Mouse (Mus musculus) neural tube, embryonic 11.5 days (tissue): ENCODE measurements around the gene Rbm12. TPM values are rescaled to one million over a fixed set of nuclear protein-coding genes. Genes with fewer than 3 reads are reported as not detected.

ENCODE experiments used
- ATAC-seq: fragments of 200-750 bp; cut with Nextera tagmentation; 2 replicates; pipeline ENCODE4 v1.8.0; 2017; ENCODE audit warnings: moderate number of reproducible peaks, mild to moderate bottlenecking, moderate TSS enrichment, moderate library complexity; ENCODE audit not compliant: insufficient read depth, low FRiP score, low TSS enrichment
- DNase-seq: peaks from one replicate; pipeline ENCODE4 v3.0.0-alpha.2; 2015; ENCODE audit warnings: low spot score
- H3K27ac ChIP-seq: fragments of 300-500 bp; sonication (generic); 2 replicates; pipeline ENCODE4 v1.5.1; 2014; ENCODE audit warnings: low read depth, mild to moderate bottlenecking, low read length
- H3K27me3 ChIP-seq: fragments of 300-500 bp; sonication (generic); 2 replicates; pipeline ENCODE4 v1.6.1; 2014; ENCODE audit warnings: mild to moderate bottlenecking, low read length, mixed read lengths; ENCODE audit not compliant: control insufficient read depth, insufficient read depth
- H3K36me3 ChIP-seq: fragments of 300-500 bp; sonication (generic); 2 replicates; pipeline ENCODE4 v1.6.1; 2014; ENCODE audit warnings: mild to moderate bottlenecking, low read length, moderate library complexity, mixed read lengths; ENCODE audit not compliant: control insufficient read depth, insufficient read depth
- H3K4me1 ChIP-seq: fragments of 300-500 bp; sonication (generic); 2 replicates; pipeline ENCODE4 v1.6.1; 2014; ENCODE audit warnings: low read length, mixed read lengths; ENCODE audit not compliant: control insufficient read depth, insufficient read depth
- H3K4me2 ChIP-seq: fragments of 300-500 bp; sonication (generic); 2 replicates; pipeline ENCODE4 v1.6.1; 2014; ENCODE audit warnings: low read depth, mild to moderate bottlenecking, moderate library complexity
- H3K4me3 ChIP-seq: fragments of 300-500 bp; sonication (generic); 2 replicates; pipeline ENCODE4 v1.5.1; 2014; ENCODE audit warnings: low read depth, low read length
- H3K9ac ChIP-seq: fragments of 300-500 bp; sonication (generic); 2 replicates; pipeline ENCODE4 v1.6.1; 2014; ENCODE audit warnings: mild to moderate bottlenecking, low read length
- H3K9me3 ChIP-seq: fragments of 300-500 bp; sonication (generic); 2 replicates; pipeline ENCODE4 v1.6.1; 2016; ENCODE audit warnings: low read length; ENCODE audit not compliant: control insufficient read depth
- WGBS: fragments of 180-500 bp; shearing (Covaris S2); extraction: QIAGEN DNeasy Blood & Tissue Kit; methylation state at CpG from one replicate; pipeline ENCODE4 v1.1.7; 2014; 5-methylcytosine and 5-hydroxymethylcytosine counted together
- polyA plus RNA-seq: library from polyadenylated mRNA; unstranded; fragments of >200 nt; fragmentation: Nextera tagmentation; extraction: Ambion mirVana; gene quantifications from 2 replicates; pipeline ENCODE4 v1.2.1, GENCODE M21; 2014

Gene Rbm12
- polyA plus RNA-seq, 1 experiment from 2014 or later, result 48.1 TPM

- ATAC-seq, result no peak
- DNase-seq, result no peak
Observed at GRCm38 (mm10) chr2:156089799-156090198, 22.0 kb downstream of the Rbm12 start.

GRCm38 (mm10) chr2:156087391-156088110, 24.2 kb downstream of the Rbm12 start:
- Histone ChIP-seq H3K9me3 (no peaks in the 10 kb centered on the region), H3K27ac (no peak overlapping the region), H3K4me1 (no peaks in the 10 kb centered on the region), H3K36me3 (no peaks in the 10 kb centered on the region), H3K9ac (no peak overlapping the region), H3K4me2 (no peak overlapping the region), H3K4me3 (no peak overlapping the region), H3K27me3 (no peaks in the 10 kb centered on the region)
- WGBS, result 91% methylated on average over 7 of the region's 7 CpGs
- no peak for ATAC-seq
- no peak for DNase-seq

More at GRCm38 (mm10) chr2:156089799-156090198, 22.0 kb downstream of the Rbm12 start:
- Histone ChIP-seq H3K9ac (no peak overlapping the region), H3K27ac (no peak overlapping the region), H3K4me1 (no peaks in the 10 kb centered on the region), H3K36me3 (no peaks in the 10 kb centered on the region), H3K9me3 (no peaks in the 10 kb centered on the region), H3K4me3 (no peak overlapping the region), H3K27me3 (no peaks in the 10 kb centered on the region), H3K4me2 (no peak overlapping the region)
- 75% methylated on average over 1 of the region's 1 CpGs for WGBS

- H3K9me3 ChIP-seq, result no peaks in the 10 kb centered on the region
- H3K9ac ChIP-seq, result no peak overlapping the region
- H3K4me3 ChIP-seq, result no peak overlapping the region
- no peak overlapping the region for H3K27ac ChIP-seq
- DNase-seq (no peak), ATAC-seq (no peak)
- no peak overlapping the region for H3K4me2 ChIP-seq
- no peaks in the 10 kb centered on the region for H3K27me3 ChIP-seq
- 92% methylated on average over 3 of the region's 3 CpGs for WGBS
- no peaks in the 10 kb centered on the region for H3K36me3 ChIP-seq
- H3K4me1 ChIP-seq, result no peaks in the 10 kb centered on the region
Observed at GRCm38 (mm10) chr2:156084541-156084940, 27.2 kb downstream of the Rbm12 start.

- Histone ChIP-seq H3K9me3 (no peaks in the 10 kb centered on the region), H3K4me3 (no peak overlapping the region), H3K27me3 (no peaks in the 10 kb centered on the region), H3K9ac (no peak overlapping the region), H3K4me2 (no peak overlapping the region), H3K36me3 (peaks cover 18% of the 10 kb centered on the region), H3K4me1 (no peaks in the 10 kb centered on the region), H3K27ac (no peak overlapping the region)
- no peak for DNase-seq
- WGBS, result 89% methylated on average over 7 of the region's 7 CpGs
- ATAC-seq, result no peak
Observed at GRCm38 (mm10) chr2:156080391-156080790, 31.4 kb downstream of the Rbm12 start.

- H3K36me3 ChIP-seq, result peaks cover 20% of the 10 kb centered on the region
- H3K27ac ChIP-seq, result no peak overlapping the region
- ATAC-seq (no peak; the same call in 1 of the 2 replicates), DNase-seq (no peak)
- H3K9me3 ChIP-seq, result no peaks in the 10 kb centered on the region
- no peak overlapping the region for H3K9ac ChIP-seq
- H3K27me3 ChIP-seq, result no peaks in the 10 kb centered on the region
- no peak overlapping the region for H3K4me2 ChIP-seq
- WGBS, result 65% methylated on average over 4 of the region's 4 CpGs
- H3K4me3 ChIP-seq, result no peak overlapping the region
- no peaks in the 10 kb centered on the region for H3K4me1 ChIP-seq
Observed at GRCm38 (mm10) chr2:156079674-156080073, 32.1 kb downstream of the Rbm12 start.

GRCm38 (mm10) chr2:156079183-156079560, 32.6 kb downstream of the Rbm12 start:
- Histone ChIP-seq H3K4me2 (no peak overlapping the region), H3K36me3 (peaks cover 22% of the 10 kb centered on the region), H3K4me3 (no peak overlapping the region), H3K4me1 (no peaks in the 10 kb centered on the region), H3K27ac (no peak overlapping the region), H3K9me3 (no peaks in the 10 kb centered on the region), H3K27me3 (no peaks in the 10 kb centered on the region), H3K9ac (no peak overlapping the region)
- DNase-seq (no peak), ATAC-seq (no peak)
- WGBS, result 93% methylated on average over 8 of the region's 8 CpGs

- Histone ChIP-seq H3K27me3 (no peaks in the 10 kb centered on the region), H3K4me3 (no peak overlapping the region), H3K27ac (no peak overlapping the region), H3K9ac (no peak overlapping the region), H3K4me1 (no peaks in the 10 kb centered on the region), H3K4me2 (no peak overlapping the region), H3K9me3 (no peaks in the 10 kb centered on the region), H3K36me3 (peaks cover 27% of the 10 kb centered on the region)
- ATAC-seq, result no peak
- WGBS, result 93% methylated on average over 16 of the region's 16 CpGs
- DNase-seq, result no peak
Observed at GRCm38 (mm10) chr2:156078421-156079182, 33.2 kb downstream of the Rbm12 start.

GRCm38 (mm10) chr2:156077461-156077860, 34.3 kb downstream of the Rbm12 start:
- Histone ChIP-seq H3K27me3 (no peaks in the 10 kb centered on the region), H3K9ac (no peak overlapping the region), H3K4me1 (no peaks in the 10 kb centered on the region), H3K27ac (no peak overlapping the region), H3K36me3 (peaks cover 30% of the 10 kb centered on the region), H3K9me3 (no peaks in the 10 kb centered on the region), H3K4me3 (no peak overlapping the region), H3K4me2 (no peak overlapping the region)
- ATAC-seq, result no peak
- 92% methylated on average over 7 of the region's 7 CpGs for WGBS
- no peak for DNase-seq

- H3K4me1 ChIP-seq, result no peaks in the 10 kb centered on the region
- no peaks in the 10 kb centered on the region for H3K27me3 ChIP-seq
- DNase-seq, result no peak
- no peak overlapping the region for H3K9ac ChIP-seq
- no peak overlapping the region for H3K4me2 ChIP-seq
- 97% methylated on average over 15 of the region's 15 CpGs for WGBS
- no peaks in the 10 kb centered on the region for H3K9me3 ChIP-seq
- ATAC-seq, result no peak
- H3K36me3 ChIP-seq, result peaks cover 36% of the 10 kb centered on the region
- H3K27ac ChIP-seq, result no peak overlapping the region
- no peak overlapping the region for H3K4me3 ChIP-seq
Observed at GRCm38 (mm10) chr2:156073725-156074124, 38.1 kb downstream of the Rbm12 start.
